Mouse (Mus musculus) cerebellum, adult 11 months (tissue): ENCODE results near the gene Ak9.
"Not testable (repeated sequence)": the region's sequence is repeated elsewhere in the genome, so short reads cannot be mapped to it uniquely, and the experiment has no call there.

Source experiments
- DNase-seq: peaks from one replicate; pipeline ENCODE4 v3.0.0; 2022

Ak9 gene

GRCm38 (mm10) chr10:41332533-41333043 lies 28.8 kb downstream of the Ak9 start:
- DNase-seq = no peak

- DNase-seq = no peak
Observed at GRCm38 (mm10) chr10:41341346-41341745, 37.6 kb downstream of the Ak9 start.

- no peak for DNase-seq
Observed at GRCm38 (mm10) chr10:41365086-41365485, 61.3 kb downstream of the Ak9 start.

DNA sequence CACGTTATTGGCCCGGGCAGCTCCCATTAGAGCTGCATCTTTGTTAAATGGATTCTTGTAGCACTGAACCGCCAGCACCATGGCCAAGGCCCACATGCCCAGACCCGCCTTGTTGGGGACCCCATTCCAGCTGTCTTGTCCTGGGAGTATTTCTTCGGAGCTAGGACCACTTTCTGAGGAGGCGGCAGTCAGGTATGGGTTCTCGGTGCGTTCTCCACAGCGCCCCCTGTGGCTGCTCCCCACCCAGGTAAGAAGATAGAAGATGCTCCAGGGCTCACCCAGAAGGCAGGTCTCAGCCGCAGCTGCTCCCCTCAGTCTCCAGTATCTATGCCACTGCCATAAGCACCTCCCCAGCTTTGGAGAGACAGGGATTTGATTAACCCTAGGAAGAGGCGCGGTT lies 76.7 kb downstream of the Ak9 start:
- DNase-seq = no peak

DNA sequence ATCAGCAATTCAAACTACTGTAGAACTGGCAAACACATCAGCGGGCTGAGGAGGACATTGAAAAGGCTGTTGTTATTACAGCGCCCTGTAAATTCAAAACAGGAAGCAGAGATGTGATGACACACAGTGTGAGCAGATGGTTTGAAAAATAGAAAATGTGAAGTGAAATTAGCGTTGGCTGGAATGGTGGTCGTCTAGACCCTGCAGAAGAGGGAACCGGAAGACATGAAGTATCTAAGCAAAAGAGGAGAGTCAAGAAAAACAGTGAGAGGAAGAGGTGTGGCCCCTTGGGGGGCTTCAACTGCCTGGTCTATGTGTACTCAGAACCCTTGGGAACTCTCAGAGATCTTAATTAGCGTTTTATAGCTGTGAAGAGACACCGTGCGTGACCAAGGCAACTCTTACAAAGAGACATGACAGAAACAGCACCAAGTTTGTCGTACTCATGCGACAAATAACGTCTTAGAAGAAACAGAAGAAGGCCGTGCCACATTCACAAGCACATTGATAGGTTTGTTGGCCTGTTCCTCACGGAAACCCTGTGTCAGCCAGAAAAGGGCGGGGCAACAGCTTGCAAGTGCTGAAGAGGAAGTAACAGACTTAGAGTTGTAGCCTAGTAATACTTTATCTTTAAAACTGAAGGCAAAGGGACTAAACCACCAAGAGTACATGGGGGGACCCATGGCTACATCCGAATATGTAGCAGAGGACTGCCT lies 81.9 kb downstream of the Ak9 start:
- no peak for DNase-seq

DNA sequence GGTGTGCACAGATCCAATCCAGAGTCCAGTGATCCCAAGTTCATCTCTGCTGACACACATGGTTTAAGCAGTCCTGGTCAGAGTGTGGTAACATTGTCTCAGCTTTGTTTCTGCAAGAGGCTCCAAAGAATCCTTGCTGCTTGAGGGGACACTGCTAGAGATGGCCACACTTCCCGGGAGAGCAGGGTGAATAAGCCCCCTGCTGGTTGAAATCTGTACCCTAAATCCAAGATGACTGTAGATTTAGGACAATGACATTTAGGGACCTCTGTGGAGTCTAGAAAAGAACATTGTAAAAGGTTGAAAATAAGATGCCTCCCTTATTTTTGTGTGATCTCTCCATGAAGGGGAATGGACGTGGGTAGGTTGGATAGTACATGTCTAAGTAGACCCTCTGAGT lies 89.8 kb downstream of the Ak9 start:
- no peak for DNase-seq

GRCm38 (mm10) chr10:41401097-41401496 lies 97.3 kb downstream of the Ak9 start:
- no peak for DNase-seq

- no peak for DNase-seq
Observed at GRCm38 (mm10) chr10:41403364-41403763, 99.6 kb downstream of the Ak9 start.

DNA sequence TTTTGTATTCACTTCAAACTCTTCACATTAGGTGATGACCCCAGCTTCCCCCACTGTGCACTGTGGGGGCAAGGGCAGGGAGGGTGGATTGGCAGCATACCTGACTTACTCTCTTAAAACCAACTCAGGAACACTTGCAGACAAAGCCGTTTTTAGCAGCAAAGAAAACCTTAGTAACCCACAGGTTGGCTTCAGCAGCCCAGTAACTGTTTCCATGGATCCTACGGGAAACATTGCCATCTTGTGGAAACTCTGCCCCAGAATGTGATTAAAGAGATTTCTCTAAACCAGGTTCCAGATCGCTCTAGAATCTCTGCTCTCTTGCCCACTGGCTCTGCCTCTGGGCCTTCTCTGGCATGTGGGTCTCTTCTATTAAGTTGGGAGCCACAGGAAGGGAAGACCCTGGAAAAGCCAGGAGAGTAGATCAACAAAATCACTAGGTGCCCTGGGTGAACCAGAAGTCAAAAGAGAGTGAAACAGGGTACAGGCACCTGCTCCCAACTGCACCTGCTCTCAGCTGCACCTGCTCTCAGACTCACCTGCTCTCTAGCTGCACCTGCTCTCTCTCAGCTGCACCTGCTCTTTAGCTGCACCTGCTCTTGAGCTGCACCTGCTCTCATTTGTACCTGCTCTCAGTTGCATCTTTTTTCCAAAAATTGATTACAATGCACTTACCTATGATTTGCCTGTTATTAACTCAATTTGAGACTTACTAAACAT lies 100.3 kb downstream of the Ak9 start:
- DNase-seq = no peak

GRCm38 (mm10) chr10:41410176-41410575 lies 106.4 kb downstream of the Ak9 start:
- not testable (repeated sequence) for DNase-seq

DNA sequence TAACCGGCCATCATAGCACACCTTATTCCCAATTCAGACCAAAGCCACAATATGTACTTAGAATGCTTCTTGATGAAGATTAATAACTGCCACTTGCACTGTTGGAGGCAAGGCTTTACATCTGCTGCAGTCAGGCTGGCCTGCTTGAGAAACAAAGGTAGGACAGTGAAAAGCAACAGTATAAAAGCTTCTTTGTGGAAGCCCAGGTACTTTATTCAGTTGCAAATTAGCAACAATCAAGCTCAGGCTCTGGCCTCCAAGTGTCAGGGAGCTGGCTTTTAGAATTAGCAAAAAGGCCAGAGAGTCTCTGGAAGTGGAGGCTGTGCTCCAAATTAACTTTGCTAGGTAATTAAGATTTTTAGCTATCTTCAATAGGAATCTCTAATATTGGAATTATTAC lies 107.0 kb downstream of the Ak9 start:
- not testable (repeated sequence) for DNase-seq

GRCm38 (mm10) chr10:41413471-41413870 lies 109.7 kb downstream of the Ak9 start:
- not testable (repeated sequence) for DNase-seq

DNA sequence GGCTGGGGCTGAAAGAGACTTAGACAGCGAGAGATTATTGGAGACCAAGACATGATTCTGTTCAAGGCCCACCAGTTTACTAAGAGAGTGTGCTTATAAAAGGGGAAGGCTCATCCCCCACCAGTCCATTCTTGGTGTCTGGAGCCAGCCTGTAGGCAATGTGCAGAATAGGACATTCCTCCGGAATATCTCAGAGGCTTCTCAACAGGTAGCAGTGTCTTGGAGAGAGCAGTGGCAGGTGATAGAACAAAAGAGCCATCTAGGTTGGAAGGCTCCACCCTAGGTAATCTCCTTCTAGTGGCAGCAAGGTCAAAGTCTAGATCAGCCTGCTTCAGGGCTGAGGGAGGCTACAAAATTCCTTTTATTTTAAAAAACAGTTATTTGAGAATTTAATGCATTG lies 111.6 kb downstream of the Ak9 start:
- DNase-seq = not testable (repeated sequence)

GRCm38 (mm10) chr10:41420496-41421200 lies 116.9 kb downstream of the Ak9 start:
- DNase-seq = no peak

DNA sequence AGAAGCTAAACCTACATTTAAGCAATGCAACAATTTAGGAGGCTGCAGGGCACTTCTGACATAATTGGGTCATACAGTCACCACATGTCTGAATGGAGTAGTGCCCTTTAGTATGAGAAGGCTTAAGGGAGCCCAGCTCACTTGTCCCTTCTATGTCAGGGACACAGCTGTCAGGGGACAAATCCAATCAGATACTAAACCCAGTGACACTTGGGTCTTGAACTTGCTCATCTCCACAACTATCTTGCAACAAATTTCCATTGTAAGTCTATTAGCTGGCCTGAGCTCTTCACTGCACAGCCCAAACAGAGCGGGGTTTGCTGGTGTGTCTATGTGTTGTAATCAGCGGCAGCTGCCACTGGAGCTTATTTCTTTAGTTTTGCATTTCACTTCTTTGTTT lies 119.9 kb downstream of the Ak9 start:
- no peak for DNase-seq

DNA sequence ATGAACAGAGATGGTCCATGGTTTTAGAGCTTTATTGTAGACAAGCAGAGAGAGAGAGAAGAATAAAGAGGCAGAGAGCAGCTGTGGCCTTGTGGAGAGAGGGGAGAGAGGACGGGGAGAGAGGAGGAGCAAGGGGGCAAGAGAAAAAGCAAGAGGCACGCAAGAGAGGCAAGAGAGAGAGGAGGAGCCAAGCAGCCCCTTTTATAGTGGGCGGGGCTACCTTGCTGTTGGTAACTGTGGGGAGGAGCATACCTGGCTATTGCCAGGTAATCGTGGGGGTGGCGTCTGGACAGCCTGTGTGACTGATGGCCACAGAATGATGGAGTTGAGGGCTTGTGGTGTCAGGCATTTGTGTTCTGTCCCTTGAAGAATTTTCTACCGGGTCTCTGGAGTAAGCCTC lies 122.6 kb downstream of the Ak9 start:
- no peak for DNase-seq

DNA sequence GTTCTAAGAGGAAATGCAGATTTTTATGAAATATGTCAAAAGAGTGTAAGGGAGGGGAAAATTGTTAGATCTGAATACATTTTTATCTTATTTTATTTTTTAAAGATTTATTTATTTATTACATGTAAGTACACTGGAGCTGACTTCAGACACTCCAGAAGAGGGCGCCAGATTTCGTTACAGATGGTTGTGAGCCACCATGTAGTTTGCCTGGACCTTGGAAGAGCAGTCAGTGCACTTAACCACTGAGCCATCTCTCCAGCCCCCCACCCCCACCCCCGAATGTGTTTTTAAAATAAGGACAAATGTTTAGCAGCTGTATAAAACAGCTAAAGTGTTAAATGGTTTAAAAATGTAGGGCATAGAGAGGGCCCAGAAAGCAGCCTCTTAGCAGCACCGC lies 130.8 kb downstream of the Ak9 start:
- peak; percentile 39 for DNase-seq

DNA sequence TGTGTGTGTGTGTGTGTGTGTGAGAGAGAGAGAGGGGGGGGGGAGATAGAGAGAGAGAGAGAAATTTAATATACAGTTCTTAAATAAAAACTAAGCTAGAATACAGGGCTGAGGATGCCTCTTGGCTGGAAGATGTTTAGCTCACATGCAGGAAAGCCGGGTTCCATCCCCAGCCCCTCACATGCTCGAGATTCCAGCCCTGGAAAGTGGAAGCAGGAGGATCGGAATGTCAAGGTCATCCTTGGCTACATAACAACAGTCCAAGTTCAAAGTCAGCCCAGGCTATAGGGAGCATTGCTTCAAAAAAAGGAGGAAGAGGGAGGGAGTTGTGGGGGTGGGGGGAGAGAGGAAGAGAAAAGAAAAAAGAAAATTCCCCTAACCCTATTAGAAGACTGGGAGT lies 131.4 kb downstream of the Ak9 start:
- DNase-seq = no peak

GRCm38 (mm10) chr10:41448216-41448615 lies 144.4 kb downstream of the Ak9 start:
- no peak for DNase-seq

GRCm38 (mm10) chr10:41449684-41450083 lies 145.9 kb downstream of the Ak9 start:
- DNase-seq = peak; percentile 47

DNA sequence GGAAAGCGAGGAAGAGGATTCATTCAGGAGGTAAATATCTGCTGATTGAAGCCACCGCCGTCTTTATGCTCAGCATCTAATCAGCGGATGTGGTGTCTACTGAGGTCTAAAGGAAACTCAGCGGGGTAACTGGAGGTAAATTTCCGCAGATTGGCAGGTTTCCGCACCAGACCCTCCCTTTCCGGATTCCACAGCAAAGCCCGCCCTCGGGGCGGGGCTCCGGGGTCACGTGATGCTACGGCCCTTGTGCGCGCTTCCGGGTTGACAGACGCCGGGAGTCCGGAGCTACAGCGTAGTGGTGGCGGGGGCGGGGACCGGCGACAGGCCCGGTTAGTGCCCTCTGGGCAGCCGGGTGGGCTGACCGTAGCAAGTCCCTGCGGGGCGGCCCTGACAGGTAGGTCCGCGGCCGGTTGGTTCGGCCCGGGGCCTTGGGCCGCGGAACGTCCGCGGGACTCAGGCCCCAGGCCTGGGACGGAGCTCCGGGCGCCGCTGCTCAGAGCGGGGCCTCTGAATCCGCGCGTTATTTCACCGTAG lies 146.4 kb downstream of the Ak9 start, which contains the start of gene Zbtb24:
Gene Zbtb24 (plus strand): TSS at position 247 of the 534 bp plus-strand sequence.
- peak; percentile 96 for DNase-seq

DNA sequence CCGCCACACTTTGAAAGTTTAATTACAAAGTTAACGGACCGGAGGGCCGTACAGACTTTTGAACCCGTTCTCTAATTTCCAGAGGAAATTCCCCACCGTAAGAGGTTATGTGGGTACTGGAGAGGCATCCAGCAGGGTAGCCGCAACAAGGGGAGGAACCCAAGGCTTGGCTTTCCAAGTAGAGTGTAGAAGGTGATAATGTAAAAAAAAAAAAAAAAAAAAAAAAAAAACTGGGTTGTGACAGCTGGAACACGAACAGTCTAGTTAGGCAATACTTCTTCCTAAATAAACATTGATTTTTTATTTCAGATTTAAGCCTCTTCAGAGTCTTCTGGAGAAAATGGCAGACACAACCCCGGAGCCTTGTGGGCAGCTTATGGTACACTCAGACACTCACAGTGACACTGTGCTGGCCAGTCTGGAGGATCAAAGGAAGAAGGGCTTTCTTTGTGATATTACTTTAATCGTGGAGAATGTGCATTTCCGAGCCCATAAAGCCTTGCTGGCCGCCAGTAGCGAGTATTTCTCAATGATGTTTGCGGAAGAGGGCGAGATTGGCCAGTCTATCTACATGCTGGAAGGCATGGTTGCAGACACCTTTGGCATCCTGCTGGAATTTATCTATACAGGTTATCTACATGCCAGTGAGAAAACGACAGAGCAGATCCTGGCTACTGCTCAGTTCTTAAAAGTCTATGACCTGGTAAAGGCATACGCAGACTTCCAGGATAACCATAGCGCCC lies 147.2 kb downstream of the Ak9 start:
- peak; percentile 9 for DNase-seq

DNA sequence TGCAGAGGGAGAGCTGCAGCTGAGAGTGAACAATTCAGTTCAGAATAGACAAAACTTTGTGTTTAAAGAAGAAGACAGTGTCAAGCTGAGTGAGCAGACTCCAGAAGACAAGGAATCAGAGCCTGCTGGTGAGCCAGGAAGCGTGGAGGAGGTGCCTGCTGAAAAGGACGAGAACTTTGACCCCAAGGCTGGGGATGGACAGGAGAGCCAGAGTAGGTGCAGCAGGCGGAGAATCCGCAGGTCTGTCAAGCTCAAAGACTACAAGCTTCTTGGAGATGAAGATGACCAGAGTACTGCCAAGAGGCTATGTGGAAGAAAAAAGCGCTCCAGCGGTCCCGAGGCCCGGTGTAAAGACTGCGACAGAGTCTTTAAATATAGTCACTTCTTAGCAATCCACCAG lies 147.9 kb downstream of the Ak9 start:
- DNase-seq = peak; percentile 21
